Mouse (Mus musculus) liver, adult 2 months (tissue): Measurements from ENCODE around the gene Gpatch8. TPM values are rescaled to one million over a fixed set of nuclear protein-coding genes. Genes with fewer than 3 reads are reported as not detected.

Experiments used
- DNase-seq: peaks from one replicate; pipeline ENCODE4 v3.0.0-alpha.2; 2011; ENCODE audit warnings: low read depth, low spot score; ENCODE audit errors: extremely low read depth
- H3K27ac ChIP-seq: fragments of 200-500 bp; replicated peaks from 2 replicates; pipeline ENCODE4 v1.5.1; 2012; ENCODE audit warnings: low read depth, mild to moderate bottlenecking, control low read depth, inconsistent platforms, low read length; ENCODE audit not compliant: insufficient read depth
- H3K27me3 ChIP-seq: fragments of 200-500 bp; 2 replicates; pipeline ENCODE4 v1.6.1; 2012; ENCODE audit warnings: mild to moderate bottlenecking, moderate library complexity, low read length, inconsistent platforms; ENCODE audit not compliant: control insufficient read depth, insufficient read depth
- H3K36me3 ChIP-seq: fragments of 200-500 bp; 2 replicates; pipeline ENCODE4 v1.6.1; 2012; ENCODE audit warnings: low read length, inconsistent platforms; ENCODE audit not compliant: control insufficient read depth, insufficient read depth
- H3K4me1 ChIP-seq: fragments of 200-500 bp; 2 replicates; pipeline ENCODE4 v1.6.1; 2011; ENCODE audit warnings: low read length; ENCODE audit not compliant: control insufficient read depth, insufficient read depth
- H3K4me3 ChIP-seq: fragments of 200-500 bp; 2 replicates; pipeline ENCODE4 v1.5.1; 2011; ENCODE audit warnings: low read depth, mild to moderate bottlenecking, control low read depth, low read length, moderate library complexity; ENCODE audit not compliant: insufficient read depth
- H3K79me2 ChIP-seq: fragments of 200-500 bp; 2 replicates; pipeline ENCODE4 v1.6.1; 2012; ENCODE audit warnings: inconsistent platforms, mild to moderate bottlenecking, low read length, moderate library complexity; ENCODE audit not compliant: control insufficient read depth, insufficient read depth
- H3K9ac ChIP-seq: fragments of 200-500 bp; 2 replicates; pipeline ENCODE4 v1.6.1; 2012; ENCODE audit warnings: low read depth, mild to moderate bottlenecking, control low read depth, inconsistent platforms, low read length
- CTCF ChIP-seq: fragments of 200-500 bp; IDR thresholded peaks from 2 replicates; pipeline ENCODE4 v1.5.1; 2011; ENCODE audit warnings: low read depth, low read length, control low read depth
- POLR2A ChIP-seq: fragments of 200-500 bp; IDR thresholded peaks from 2 replicates; pipeline ENCODE4 v1.6.1; 2011; ENCODE audit warnings: low read length, control low read depth; ENCODE audit not compliant: insufficient read depth; ENCODE audit errors: extremely low read depth
- WGBS: fragments of 180-500 bp; shearing (Covaris S2); methylation state at CpG from one replicate; pipeline ENCODE4 v1.1.7; 2018; 5-methylcytosine and 5-hydroxymethylcytosine counted together
- polyA plus RNA-seq: library from polyadenylated mRNA; depleted of rRNA; stranded (reverse); fragments of >200 nt; gene quantifications from 2 replicates; pipeline ENCODE4 v1.2.3, GENCODE M21; 2012
- total RNA-seq: library from RNA; depleted of rRNA; stranded (reverse); fragments of >200 nt; gene quantifications from 2 replicates; pipeline ENCODE4 v1.2.3, GENCODE M21; 2014

Gene Gpatch8
- total and polyA plus RNA-seq, 2 experiments, result 6.0 to 9.2 TPM

DNA sequence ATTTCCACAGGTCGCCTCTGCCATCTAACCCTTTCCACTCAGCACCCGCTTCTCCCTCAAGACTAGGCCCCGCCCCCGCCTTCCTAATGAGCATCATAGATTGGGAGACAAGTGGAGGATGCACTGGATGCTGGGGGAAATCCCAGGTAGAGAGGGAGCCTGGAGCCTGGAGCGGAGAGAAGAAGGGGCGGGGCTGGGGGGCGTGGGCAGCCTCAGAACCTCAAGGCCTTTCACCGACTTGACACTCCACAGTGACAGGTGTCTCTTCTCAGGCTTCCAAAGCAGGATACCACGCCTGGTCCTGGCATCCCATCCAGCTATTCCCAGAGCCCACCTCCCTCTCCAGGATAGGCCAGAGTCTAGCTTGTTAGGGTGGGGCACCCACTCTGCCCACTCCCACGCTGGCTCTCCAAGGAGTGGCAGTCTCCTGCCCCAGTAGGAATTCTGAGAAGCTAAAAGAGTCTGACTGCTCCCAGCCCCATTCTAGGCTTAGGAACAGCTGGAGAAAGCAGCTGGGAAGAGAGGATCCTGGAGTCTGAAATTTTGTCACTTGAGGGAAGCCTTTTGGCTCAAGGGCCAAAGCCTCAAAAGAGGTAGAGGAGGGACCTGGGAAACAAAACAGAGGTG, 110.8 kb downstream of the Gpatch8 start:
- Histone ChIP-seq H3K27me3 (peaks cover 19% of the 10 kb centered on the region), H3K4me3 (no peak overlapping the region), H3K27ac (no peak overlapping the region), H3K9ac (no peak overlapping the region), H3K4me1 (no peaks in the 10 kb centered on the region), H3K79me2 (no peaks in the 10 kb centered on the region), H3K36me3 (no peaks in the 10 kb centered on the region)
- TF ChIP-seq CTCF, result no peak
- no peak for TF ChIP-seq POLR2A
- WGBS, result 31% methylated on average over 10 of the region's 10 CpGs
- DNase-seq, result no peak

DNA sequence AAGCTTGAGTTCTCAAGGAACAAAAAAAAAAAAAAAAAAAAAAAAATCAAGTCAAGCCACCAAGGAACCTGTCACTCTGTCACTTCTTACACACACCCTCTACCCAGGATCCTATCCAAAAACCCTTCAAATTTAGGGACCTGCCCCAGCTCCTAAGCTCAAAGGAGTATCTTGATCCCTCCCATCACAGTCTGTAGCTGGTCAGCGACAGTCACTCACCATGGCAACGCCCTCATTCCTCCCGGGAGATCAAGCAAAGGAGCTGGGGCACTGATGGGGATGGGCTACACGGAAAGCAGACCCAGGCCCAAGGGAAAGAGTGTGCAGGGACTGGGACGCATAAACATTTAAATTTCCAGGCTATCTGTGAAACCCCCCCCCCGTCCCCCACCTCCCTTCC, 111.4 kb downstream of the Gpatch8 start:
- no peaks in the 10 kb centered on the region for H3K36me3 ChIP-seq
- 35% methylated on average over 6 of the region's 6 CpGs for WGBS
- H3K9ac ChIP-seq, result no peak overlapping the region
- no peak for TF ChIP-seq CTCF
- no peak for TF ChIP-seq POLR2A
- H3K27ac ChIP-seq, result no peak overlapping the region
- DNase-seq, result no peak
- H3K4me3 ChIP-seq, result no peak overlapping the region
- H3K79me2 ChIP-seq, result no peaks in the 10 kb centered on the region
- peaks cover 19% of the 10 kb centered on the region for H3K27me3 ChIP-seq
- no peaks in the 10 kb centered on the region for H3K4me1 ChIP-seq

DNA sequence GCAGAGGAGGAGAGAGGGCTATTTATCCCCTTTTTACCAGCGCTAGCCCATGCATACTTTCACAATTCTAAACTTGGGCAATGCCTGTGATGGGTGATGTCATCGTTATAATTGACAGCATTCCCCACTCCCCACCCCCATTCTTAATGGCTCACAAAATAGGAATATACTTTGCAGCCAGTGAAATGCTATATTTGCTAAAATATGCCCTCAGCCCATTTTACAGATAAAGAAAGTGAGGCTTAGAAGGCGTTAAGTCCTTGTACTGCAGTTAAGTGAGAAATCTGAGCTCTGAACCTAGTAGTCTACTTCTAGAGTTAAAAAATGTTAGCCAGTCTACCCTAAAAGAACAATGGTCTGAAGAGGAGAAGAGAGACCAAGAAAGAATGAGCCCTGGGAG, 111.9 kb downstream of the Gpatch8 start:
- no peak overlapping the region for H3K27ac ChIP-seq
- WGBS, result 54% methylated on average over 3 of the region's 3 CpGs
- no peak for DNase-seq
- H3K27me3 ChIP-seq, result peaks cover 19% of the 10 kb centered on the region
- no peaks in the 10 kb centered on the region for H3K79me2 ChIP-seq
- H3K36me3 ChIP-seq, result no peaks in the 10 kb centered on the region
- H3K4me3 ChIP-seq, result no peak overlapping the region
- H3K9ac ChIP-seq, result no peak overlapping the region
- TF ChIP-seq CTCF, result no peak
- no peaks in the 10 kb centered on the region for H3K4me1 ChIP-seq

DNA sequence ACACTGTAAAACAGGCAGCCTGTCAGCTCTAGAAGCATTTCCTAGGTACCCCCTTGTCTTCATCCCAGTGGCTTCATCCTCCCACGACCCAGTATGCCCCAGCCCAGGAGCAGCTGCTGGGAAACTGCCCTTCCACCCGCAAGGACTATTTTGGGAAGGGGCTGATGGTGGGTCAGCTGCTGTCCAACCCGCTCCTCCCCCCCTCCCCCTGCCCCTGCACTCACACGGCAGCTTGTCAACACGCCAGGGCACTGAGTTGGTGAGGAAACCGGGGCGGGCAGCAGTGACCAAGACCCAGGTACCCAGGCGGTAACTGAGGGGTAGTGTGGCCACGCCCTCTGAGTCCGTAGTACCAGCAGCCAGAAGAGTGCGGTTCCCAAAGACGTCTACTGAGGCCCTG, 112.5 kb downstream of the Gpatch8 start:
- no peak overlapping the region for H3K27ac ChIP-seq
- H3K4me3 ChIP-seq, result no peak overlapping the region
- no peaks in the 10 kb centered on the region for H3K79me2 ChIP-seq
- H3K4me1 ChIP-seq, result no peaks in the 10 kb centered on the region
- no peaks in the 10 kb centered on the region for H3K36me3 ChIP-seq
- TF ChIP-seq POLR2A, result no peak
- no peak for TF ChIP-seq CTCF
- no peak overlapping the region for H3K9ac ChIP-seq
- WGBS, result 68% methylated on average over 12 of the region's 12 CpGs
- no peak for DNase-seq
- peaks cover 19% of the 10 kb centered on the region for H3K27me3 ChIP-seq

DNA sequence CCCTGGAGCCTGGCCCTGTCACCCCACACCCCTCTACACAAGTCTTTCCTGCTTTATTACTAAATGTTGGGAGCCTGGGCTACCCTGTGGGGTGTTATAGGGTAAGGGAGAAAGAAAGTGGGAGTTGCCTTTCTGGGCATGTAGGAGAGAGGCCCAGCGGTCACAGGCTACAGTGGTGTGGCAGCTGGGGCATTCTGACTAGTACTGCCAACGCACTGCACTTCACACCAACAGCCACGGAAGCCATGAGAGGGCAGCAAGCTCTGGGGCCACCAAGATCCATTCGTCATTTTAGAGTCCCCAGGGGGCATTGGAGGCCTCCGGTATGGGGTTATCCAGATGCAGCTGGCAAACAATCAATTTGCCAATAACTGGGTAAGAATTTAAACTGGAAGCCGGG, 114.1 kb downstream of the Gpatch8 start:
- peaks cover 7% of the 10 kb centered on the region for H3K27me3 ChIP-seq

DNA sequence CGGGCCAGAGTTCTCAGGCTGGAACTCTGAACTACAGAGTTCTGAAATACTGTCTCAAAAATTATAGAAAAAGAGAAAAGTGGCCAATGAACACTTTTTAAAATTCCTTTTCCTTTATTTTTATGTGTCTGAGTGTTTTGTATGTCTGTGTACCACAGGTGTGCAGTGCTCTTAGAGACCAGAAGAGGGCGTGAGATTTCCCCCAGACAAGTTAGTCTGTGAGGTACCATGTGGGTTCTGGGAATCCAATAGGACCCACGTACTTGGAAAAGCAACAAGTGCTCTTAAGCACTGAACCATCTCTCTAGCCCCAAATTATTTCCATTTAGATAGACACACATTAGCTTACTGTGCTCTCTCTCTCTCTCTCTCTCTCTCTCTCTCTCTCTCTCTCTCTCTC, 114.8 kb downstream of the Gpatch8 start:
- H3K79me2 ChIP-seq, result no peaks in the 10 kb centered on the region
- TF ChIP-seq POLR2A, result no peak
- TF ChIP-seq CTCF, result 0 out of 2 replicates have a peak, but pooled peaks have one; percentile 8
- H3K9ac ChIP-seq, result no peak overlapping the region
- H3K4me3 ChIP-seq, result no peak overlapping the region
- peaks cover 3% of the 10 kb centered on the region; the same call in 1 of the 2 replicates for H3K27me3 ChIP-seq
- WGBS, result 82% methylated on average over 3 of the region's 3 CpGs
- H3K36me3 ChIP-seq, result no peaks in the 10 kb centered on the region
- no peak for DNase-seq
- no peaks in the 10 kb centered on the region for H3K4me1 ChIP-seq
- H3K27ac ChIP-seq, result no peak overlapping the region

More for the DNA sequence above, 114.1 kb downstream of the Gpatch8 start:
- H3K9ac ChIP-seq, result no peak overlapping the region
- H3K27ac ChIP-seq, result no peak overlapping the region
- DNase-seq, result no peak
- no peak overlapping the region for H3K4me3 ChIP-seq
- no peaks in the 10 kb centered on the region for H3K36me3 ChIP-seq
- 91% methylated on average over 6 of the region's 6 CpGs for WGBS
- H3K4me1 ChIP-seq, result no peaks in the 10 kb centered on the region
- TF ChIP-seq CTCF (no peak), POLR2A (no peak)
- no peaks in the 10 kb centered on the region for H3K79me2 ChIP-seq
